Mouse (Mus musculus): ENCODE data around the gene Pfkm. TPM values are rescaled to one million over a fixed set of nuclear protein-coding genes. Genes with fewer than 3 reads are reported as not detected.
A peak's percentile ranks its signal among the peaks of the same experiment; 100 is the strongest.

The Pfkm gene
- polyA plus RNA-seq, 1 experiment: 55.0 TPM

DNA sequence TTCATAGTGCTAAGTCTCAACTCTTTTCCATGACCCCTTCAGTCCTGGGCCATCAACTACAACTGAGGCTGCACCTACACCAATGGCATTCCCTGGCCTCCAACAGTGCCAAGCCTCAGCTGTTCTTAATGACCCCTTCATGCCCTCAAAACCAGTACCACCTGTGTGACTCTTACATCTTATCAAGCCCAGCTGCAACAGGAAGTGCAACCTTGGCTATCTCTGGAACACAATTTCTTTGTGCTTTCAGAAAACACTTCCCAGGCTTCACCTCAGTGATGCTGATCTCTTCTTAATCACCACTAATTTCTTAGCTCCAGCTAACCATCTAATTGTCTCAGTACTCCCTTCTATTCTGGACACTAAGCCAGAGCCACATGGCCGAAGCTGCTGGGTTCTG lies 3.5 kb upstream of the Pfkm start:
- Histone ChIP-seq H3K4me1 (ENCODE audit: control insufficient read depth, insufficient read depth, insufficient read length, low read length) (no peaks in the 10 kb centered on the region), H3K27ac (replicated peaks; ENCODE audit: low read depth, low read length) (no peak overlapping the region), H3K4me3 (ENCODE audit: insufficient read depth, low read depth, low read length) (no peak overlapping the region)

DNA sequence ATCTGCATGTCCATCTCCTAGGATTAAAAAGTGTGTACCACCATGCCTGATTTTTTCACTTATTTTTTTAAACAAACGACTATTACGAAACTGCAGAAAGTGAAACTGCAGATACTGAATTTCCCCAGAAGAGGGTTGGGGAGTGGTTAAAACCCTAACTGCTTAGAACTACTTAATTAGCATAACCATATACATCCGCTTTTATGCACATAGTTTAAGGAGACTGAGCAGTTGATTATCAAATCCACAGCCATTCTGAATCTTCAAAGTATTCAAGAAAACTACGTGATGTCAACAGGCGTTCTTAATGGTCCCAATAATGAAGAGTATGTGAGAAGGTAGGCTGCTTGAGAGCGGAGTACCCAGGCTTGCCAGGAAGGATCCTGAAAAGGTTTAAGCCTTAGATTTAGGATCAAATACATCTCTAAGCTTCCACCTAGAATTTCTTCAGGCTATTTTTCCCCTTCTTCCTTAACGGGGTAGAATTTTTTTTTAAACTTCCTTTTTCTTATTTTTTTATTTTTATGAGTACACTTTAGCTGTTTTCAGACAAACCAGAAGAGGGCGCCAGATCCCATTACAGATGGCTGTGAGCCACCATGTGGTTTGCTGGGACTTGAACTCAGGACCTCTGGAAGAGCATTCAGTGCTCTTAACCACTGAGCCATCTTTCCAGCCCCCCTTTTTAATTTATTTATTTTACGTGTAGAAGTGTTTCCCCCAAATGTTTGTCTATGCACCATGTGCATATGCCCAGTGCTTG lies 2.8 kb upstream of the Pfkm start:
- Histone ChIP-seq H3K4me3 (ENCODE audit: insufficient read depth, low read depth, low read length) (no peak overlapping the region), H3K4me1 (ENCODE audit: control insufficient read depth, insufficient read depth, insufficient read length, low read length) (no peaks in the 10 kb centered on the region), H3K27ac (replicated peaks; ENCODE audit: low read depth, low read length) (no peak overlapping the region; the same call in 1 of the 2 replicates)

GRCm38 (mm10) chr15:98091841-98092240 lies 548 bp upstream of the Pfkm start:
- H3K4me1 ChIP-seq (ENCODE audit: control insufficient read depth, insufficient read depth, insufficient read length, low read length): no peaks in the 10 kb centered on the region
- H3K27ac ChIP-seq (replicated peaks; ENCODE audit: low read depth, low read length): no peak overlapping the region
- no peak overlapping the region for H3K4me3 ChIP-seq (ENCODE audit: insufficient read depth, low read depth, low read length)

DNA sequence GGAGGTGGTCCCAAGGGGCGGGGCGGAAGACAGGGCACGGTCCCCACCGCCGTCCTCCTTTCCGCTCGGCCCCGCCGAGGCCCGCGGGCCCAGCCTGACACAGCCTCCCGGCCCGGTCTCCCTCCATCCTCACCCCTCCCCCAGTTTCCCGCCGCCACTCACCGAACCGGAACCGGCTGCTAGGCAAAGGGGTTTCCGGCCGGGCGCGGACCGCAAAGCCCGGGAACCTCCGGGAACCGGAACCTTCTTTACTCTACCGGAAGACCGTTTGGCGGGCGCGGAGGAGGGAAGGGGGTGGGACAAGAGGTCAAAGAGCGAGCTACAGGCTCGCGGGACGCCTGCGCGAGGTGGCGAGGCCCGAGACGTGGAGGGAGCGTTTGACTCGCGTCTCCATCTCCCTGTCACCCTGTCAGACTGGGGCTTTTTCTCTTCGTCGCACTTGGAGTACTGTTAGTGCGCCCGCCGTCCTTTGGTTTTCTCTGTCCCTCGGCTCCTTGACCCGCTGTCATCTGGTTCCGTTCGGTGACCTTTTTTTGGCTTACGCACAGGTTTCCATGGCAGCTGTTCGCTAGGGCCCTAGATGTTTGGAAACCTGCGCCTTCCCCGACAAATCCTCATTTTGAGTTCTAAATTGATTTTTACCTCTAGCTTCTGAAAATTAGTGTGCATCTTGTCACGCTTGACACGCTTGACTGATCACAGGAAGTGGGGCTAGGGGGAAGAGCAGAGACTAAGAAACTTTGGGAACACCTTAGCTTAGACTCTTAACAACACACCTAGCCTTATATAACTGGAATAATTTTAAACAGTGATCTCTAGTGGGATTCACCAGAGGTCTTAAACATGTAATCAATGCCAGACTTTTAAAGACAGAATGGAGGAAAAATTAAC lies 977 bp downstream of the Pfkm start, which contains the start of gene Senp1:
TSS of gene Senp1 (minus strand) at position 624 of the 891 bp plus-strand sequence.
- peak within 1 kb of the TSS; percentile 79 for H3K4me3 ChIP-seq (ENCODE audit: insufficient read depth, low read depth, low read length)
- no peaks in the 10 kb centered on the region for H3K4me1 ChIP-seq (ENCODE audit: control insufficient read depth, insufficient read depth, insufficient read length, low read length)
- H3K27ac ChIP-seq (replicated peaks; ENCODE audit: low read depth, low read length): peak within 1 kb of the TSS; percentile 96

GRCm38 (mm10) chr15:98094905-98095304 lies 2.5 kb downstream of the Pfkm start:
- H3K4me1 ChIP-seq (ENCODE audit: control insufficient read depth, insufficient read depth, insufficient read length, low read length): no peaks in the 10 kb centered on the region
- no peak overlapping the region for H3K27ac ChIP-seq (replicated peaks; ENCODE audit: low read depth, low read length)
- no peak overlapping the region for H3K4me3 ChIP-seq (ENCODE audit: insufficient read depth, low read depth, low read length)

DNA sequence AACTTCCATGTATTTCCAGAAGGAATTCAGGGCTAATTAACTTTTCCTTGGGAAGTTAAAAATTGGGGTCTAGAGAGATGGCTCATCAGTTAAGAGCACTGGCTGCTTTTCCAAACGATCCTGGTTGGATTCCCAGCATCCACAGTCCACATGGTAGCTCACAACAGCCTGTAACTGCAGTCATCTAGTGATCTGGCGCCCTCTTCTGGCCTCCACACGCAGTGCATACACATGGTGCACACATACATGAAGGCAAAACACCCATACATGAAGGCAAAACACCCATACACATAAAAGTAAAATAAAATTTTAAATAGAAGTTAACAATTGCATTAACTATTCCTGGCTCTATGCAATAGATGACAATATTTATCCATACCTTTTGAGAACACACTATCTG lies 4.6 kb downstream of the Pfkm start:
- H3K27ac ChIP-seq (replicated peaks; ENCODE audit: low read depth, low read length): no peak overlapping the region
- no peak overlapping the region for H3K4me3 ChIP-seq (ENCODE audit: insufficient read depth, low read depth, low read length)
- no peaks in the 10 kb centered on the region for H3K4me1 ChIP-seq (ENCODE audit: control insufficient read depth, insufficient read depth, insufficient read length, low read length)

DNA sequence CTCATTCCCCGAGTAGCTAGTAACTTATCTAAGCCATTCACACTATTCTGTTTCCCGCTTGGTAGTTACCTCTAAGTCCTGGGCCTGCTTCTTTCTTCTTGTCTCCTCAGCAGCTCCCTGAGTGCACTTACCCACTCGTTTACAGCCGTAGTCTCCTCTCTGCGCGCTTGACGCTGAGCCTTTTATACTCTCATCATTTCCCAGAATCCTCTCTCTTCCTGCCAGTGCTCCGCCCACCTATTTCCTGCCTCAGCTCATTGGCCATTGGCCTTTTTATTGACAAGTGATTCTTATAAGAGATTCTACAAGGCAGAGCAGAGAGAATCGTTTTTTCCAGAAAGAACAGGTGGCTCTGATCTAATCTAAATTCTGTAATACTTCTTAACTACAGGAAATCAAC lies 6.1 kb downstream of the Pfkm start:
- no peak overlapping the region for H3K27ac ChIP-seq (replicated peaks; ENCODE audit: low read depth, low read length)
- H3K4me1 ChIP-seq (ENCODE audit: control insufficient read depth, insufficient read depth, insufficient read length, low read length): no peaks in the 10 kb centered on the region
- no peak overlapping the region for H3K4me3 ChIP-seq (ENCODE audit: insufficient read depth, low read depth, low read length)

- H3K4me3 ChIP-seq (ENCODE audit: insufficient read depth, low read depth, low read length): no peak overlapping the region
- no peaks in the 10 kb centered on the region for H3K4me1 ChIP-seq (ENCODE audit: control insufficient read depth, insufficient read depth, insufficient read length, low read length)
- no peak overlapping the region for H3K27ac ChIP-seq (replicated peaks; ENCODE audit: low read depth, low read length)
Measured at GRCm38 (mm10) chr15:98102401-98102800, 10.0 kb downstream of the Pfkm start.

DNA sequence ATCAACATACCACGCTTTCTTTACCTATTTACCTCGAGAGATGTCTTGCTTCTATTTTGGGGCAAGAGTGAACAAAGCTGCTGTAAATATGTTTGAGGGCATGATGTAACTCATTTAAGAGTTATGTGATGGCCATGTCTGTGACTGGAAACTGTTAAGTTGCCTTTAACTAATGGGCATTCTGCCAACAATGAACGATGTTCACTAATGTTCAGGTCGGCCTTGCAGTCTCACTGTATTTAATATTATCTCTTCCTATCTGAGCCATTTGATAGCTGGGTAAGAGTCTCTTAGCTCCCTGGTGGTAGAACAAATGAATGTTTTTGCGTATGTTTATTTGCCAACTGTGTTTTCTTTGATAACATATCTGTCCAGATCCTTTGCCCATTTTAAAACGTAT lies 14.1 kb downstream of the Pfkm start:
- no peak overlapping the region for H3K27ac ChIP-seq (replicated peaks; ENCODE audit: low read depth, low read length)
- H3K4me3 ChIP-seq (ENCODE audit: insufficient read depth, low read depth, low read length): no peak overlapping the region
- H3K4me1 ChIP-seq (ENCODE audit: control insufficient read depth, insufficient read depth, insufficient read length, low read length): no peaks in the 10 kb centered on the region

DNA sequence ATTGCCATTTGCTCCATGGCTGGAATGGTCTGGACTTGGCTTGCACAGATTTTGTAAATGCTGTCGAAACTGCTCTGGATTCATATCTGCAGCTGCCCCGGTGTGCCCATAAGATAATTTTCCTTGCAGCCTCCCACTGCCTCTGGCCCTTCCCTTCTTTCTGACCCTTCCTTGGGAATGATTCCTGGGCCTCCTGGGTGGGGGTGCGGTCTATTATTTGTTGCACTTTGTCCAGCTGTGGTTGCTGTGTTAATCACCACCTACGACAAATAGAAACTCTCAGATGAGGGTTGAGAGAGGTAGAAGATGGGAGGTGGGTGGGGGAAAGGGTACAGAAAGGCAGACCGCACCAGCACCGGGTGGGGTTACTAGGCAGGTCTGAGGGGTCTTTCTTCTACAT lies 14.8 kb downstream of the Pfkm start:
- H3K4me1 ChIP-seq (ENCODE audit: control insufficient read depth, insufficient read depth, insufficient read length, low read length): no peaks in the 10 kb centered on the region
- H3K4me3 ChIP-seq (ENCODE audit: insufficient read depth, low read depth, low read length): no peak overlapping the region
- H3K27ac ChIP-seq (replicated peaks; ENCODE audit: low read depth, low read length): no peak overlapping the region

DNA sequence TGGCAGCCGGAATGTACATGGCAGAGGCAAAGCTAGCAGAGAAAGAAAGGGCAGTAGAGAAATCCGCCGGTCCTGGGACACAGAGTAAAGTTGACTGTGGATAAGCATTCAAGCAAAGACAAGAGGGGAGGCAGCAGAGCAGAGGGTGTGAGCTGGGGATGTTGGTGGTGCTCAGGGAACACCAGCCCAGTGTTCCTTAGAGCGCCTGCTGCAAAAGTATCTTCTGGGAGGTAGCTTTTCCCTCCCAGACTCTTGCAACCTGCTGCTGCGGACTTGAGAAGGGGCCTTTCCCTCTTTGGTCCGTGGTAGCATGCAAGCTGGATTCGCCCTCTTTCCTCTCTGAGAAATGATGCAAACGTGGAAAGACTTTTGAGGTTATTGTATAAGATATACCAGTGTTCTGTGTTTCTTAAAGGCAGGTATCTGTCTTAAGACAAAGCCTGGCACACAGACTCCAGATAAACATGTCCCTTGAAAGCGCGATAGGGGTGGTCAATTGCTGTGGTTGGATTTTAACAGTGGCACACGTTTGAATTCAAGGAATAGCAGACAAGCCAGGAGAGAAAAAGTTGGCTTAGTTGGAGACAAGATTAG lies 15.4 kb downstream of the Pfkm start:
- Histone ChIP-seq H3K27ac (replicated peaks; ENCODE audit: low read depth, low read length) (no peak overlapping the region), H3K4me1 (ENCODE audit: control insufficient read depth, insufficient read depth, insufficient read length, low read length) (no peaks in the 10 kb centered on the region), H3K4me3 (ENCODE audit: insufficient read depth, low read depth, low read length) (peak overlapping the region; percentile 77)

DNA sequence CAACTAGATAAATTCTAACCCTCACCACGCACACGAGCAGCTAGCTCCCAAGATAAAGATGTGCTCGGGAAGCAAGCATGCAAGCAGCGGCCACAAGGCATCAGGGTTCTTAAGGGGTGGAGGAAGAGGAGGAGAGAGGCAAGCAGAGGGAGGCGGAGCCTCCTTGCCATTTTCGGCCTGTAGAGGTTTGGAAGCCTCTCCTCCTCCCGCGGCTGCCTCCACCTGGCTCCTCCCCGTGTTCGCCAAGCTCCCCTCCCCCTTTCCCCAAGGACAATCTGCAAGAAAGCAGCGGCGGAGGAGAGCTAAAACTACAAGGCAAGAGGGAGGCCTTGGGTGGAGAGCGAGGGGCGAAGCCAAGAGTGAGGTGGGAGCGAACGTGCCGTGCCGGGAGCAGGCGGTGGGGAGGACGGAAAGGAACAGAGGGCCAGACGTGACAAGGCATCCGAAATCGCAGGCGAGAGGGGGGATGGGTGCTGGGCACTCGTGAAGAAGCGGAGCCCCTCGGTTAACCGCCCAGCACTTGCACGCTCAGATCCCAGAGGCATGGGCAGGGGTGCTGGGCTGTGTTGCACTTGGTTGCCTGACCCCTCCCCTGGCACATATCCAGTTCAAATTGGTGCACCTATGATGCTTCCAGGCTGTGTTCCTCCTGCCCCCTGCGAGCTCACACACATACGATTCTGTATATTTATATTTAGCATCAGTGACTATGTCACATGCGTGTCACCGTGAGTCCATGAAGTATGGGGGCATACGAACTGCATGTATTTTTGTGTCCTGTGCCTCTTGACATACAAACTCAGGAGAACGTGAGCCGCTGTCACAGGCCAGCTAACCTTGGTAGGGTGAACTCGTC lies 16.1 kb downstream of the Pfkm start:
- Histone ChIP-seq H3K4me3 (ENCODE audit: insufficient read depth, low read depth, low read length) (peak overlapping the region; percentile 77), H3K27ac (replicated peaks; ENCODE audit: low read depth, low read length) (0 out of 2 replicates have a peak overlapping the region, but pooled peaks have one; percentile 16), H3K4me1 (ENCODE audit: control insufficient read depth, insufficient read depth, insufficient read length, low read length) (no peaks in the 10 kb centered on the region)

DNA sequence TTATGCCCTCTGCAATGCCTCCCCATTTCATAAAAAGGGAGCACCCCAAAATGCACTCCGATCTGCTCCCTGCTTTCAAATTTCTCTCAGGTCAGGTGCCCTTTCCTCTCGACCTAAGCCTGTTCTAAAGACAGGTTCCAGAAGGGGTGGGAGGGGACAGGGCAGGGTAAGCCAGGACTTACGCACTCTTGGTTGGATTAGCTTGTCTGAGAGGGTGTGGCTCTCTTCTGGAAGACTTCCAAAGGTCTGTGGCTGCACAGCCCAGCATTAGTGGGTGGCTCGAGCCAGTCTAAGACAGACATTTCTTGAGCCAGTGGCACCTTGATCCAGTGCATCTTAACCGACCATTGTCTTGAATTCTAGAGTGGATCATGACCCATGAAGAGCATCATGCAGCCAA lies 19.4 kb downstream of the Pfkm start:
- Histone ChIP-seq H3K27ac (replicated peaks; ENCODE audit: low read depth, low read length) (no peak overlapping the region), H3K4me3 (ENCODE audit: insufficient read depth, low read depth, low read length) (no peak overlapping the region), H3K4me1 (ENCODE audit: control insufficient read depth, insufficient read depth, insufficient read length, low read length) (no peaks in the 10 kb centered on the region)

DNA sequence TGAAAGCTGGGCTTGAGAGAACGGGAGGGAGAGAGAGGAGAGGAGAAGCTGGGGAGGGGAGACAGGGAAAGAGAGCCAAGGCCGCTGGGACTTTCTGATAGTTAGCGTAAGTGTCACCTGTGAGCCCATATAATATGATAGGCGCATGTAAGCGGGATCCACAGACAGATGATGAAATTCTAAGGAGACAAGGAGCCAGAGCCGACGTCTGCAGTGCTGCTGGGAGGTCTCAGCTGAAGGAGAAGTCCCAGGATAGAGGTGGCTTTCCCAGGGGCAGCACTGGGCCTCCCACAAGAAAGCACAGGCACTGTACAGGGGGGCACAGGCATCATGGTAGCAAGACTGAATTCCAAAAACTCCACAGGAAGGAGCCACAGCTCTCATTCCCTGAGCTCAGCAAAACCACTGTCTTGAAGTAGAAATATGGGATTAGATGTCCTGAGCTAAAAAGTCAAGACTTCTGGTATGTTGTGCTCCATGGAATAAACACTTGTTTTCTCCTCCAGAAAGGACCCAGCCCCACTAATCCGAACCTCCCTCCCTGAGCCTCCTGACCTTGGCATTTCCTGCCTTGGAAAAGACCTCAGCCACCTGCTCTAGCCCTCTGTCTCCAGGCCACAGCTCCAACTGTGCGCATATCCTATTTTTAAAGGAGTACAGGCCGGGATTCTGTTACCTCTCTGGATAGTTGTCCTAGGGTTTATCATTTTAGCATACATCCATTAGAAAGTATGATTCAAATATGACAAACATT lies 21.9 kb downstream of the Pfkm start:
- H3K27ac ChIP-seq (replicated peaks; ENCODE audit: low read depth, low read length): no peak overlapping the region
- no peaks in the 10 kb centered on the region for H3K4me1 ChIP-seq (ENCODE audit: control insufficient read depth, insufficient read depth, insufficient read length, low read length)
- H3K4me3 ChIP-seq (ENCODE audit: insufficient read depth, low read depth, low read length): no peak overlapping the region
